Mouse (Mus musculus) midbrain, embryonic 11.5 days (tissue): ENCODE results near the gene Cyp1a2. TPM values are rescaled to one million over a fixed set of nuclear protein-coding genes. Genes with fewer than 3 reads are reported as not detected.
"Not testable (repeated sequence)": the region's sequence is repeated elsewhere in the genome, so short reads cannot be mapped to it uniquely, and the experiment has no call there.

Experiments
- ATAC-seq: fragments of 200-750 bp; cut with Nextera tagmentation; 2 replicates; pipeline ENCODE4 v1.8.0; 2017; ENCODE audit warnings: moderate TSS enrichment, moderate library complexity; ENCODE audit not compliant: low FRiP score
- DNase-seq: peaks from one replicate; pipeline ENCODE4 v3.0.0; 2015; ENCODE audit warnings: low spot score; ENCODE audit errors: missing footprints
- H3K27ac ChIP-seq: fragments of 300-500 bp; sonication (generic); 2 replicates; pipeline ENCODE4 v1.5.1; 2014; ENCODE audit warnings: low read depth, low read length
- H3K27me3 ChIP-seq: fragments of 300-500 bp; sonication (generic); 2 replicates; pipeline ENCODE4 v1.6.1; 2014; ENCODE audit warnings: mild to moderate bottlenecking, low read length, moderate library complexity, mixed read lengths; ENCODE audit not compliant: control insufficient read depth, insufficient read depth
- H3K36me3 ChIP-seq: fragments of 300-500 bp; sonication (generic); 2 replicates; pipeline ENCODE4 v1.6.1; 2014; ENCODE audit warnings: mild to moderate bottlenecking, low read length, moderate library complexity, mixed read lengths; ENCODE audit not compliant: control insufficient read depth, insufficient read depth
- H3K4me1 ChIP-seq: fragments of 300-500 bp; sonication (generic); 2 replicates; pipeline ENCODE4 v1.6.1; 2014; ENCODE audit warnings: low read length; ENCODE audit not compliant: control insufficient read depth, insufficient read depth
- H3K4me2 ChIP-seq: fragments of 300-500 bp; sonication (generic); 2 replicates; pipeline ENCODE4 v1.6.1; 2014; ENCODE audit warnings: mild to moderate bottlenecking, moderate library complexity
- H3K4me3 ChIP-seq: fragments of 300-500 bp; sonication (generic); 2 replicates; pipeline ENCODE4 v1.5.1; 2014; ENCODE audit warnings: low read depth, low read length
- H3K9ac ChIP-seq: fragments of 300-500 bp; sonication (generic); 2 replicates; pipeline ENCODE4 v1.6.1; 2014; ENCODE audit warnings: low read length
- H3K9me3 ChIP-seq: fragments of 300-500 bp; sonication (generic); 2 replicates; pipeline ENCODE4 v1.6.1; 2016; ENCODE audit warnings: low read length; ENCODE audit not compliant: control insufficient read depth
- WGBS: fragments of 180-500 bp; shearing (Covaris S2); extraction: QIAGEN DNeasy Blood & Tissue Kit; methylation state at CpG from one replicate; pipeline ENCODE4 v1.1.7; 2014; 5-methylcytosine and 5-hydroxymethylcytosine counted together
- polyA plus RNA-seq: library from polyadenylated mRNA; unstranded; fragments of >200 nt; fragmentation: Nextera tagmentation; extraction: Ambion mirVana; gene quantifications from 2 replicates; pipeline ENCODE4 v1.2.1, GENCODE M21; 2014

Cyp1a2 gene
- polyA plus RNA-seq, 1 experiment from 2014 or later = not detected

DNA sequence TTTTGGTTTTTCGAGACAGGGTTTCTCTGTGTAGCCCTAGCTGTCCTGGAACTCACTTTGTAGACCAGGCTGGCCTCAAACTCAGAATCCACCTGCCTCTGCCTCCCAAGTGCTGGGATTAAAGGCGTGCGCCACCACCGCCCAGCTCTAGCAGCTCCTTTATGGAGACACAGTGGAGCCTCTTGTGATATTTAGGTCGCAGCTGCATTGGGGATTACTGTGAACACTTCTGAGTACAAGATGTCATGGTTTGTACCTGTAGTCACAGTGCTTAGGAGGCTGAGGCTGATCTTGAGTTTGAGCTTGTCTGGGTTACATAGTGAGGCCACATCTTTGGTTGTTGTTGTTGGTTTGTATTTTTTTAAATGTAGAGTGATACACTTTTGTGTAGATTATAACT, 26.7 kb upstream of the Cyp1a2 start:
- H3K4me2 ChIP-seq, H3K4me1 ChIP-seq, ATAC-seq, H3K27me3 ChIP-seq, H3K9ac ChIP-seq, H3K4me3 ChIP-seq, H3K36me3 ChIP-seq, H3K9me3 ChIP-seq, DNase-seq, H3K27ac ChIP-seq: not testable (repeated sequence)
- WGBS = 91% methylated on average over 4 of the region's 5 CpGs

DNA sequence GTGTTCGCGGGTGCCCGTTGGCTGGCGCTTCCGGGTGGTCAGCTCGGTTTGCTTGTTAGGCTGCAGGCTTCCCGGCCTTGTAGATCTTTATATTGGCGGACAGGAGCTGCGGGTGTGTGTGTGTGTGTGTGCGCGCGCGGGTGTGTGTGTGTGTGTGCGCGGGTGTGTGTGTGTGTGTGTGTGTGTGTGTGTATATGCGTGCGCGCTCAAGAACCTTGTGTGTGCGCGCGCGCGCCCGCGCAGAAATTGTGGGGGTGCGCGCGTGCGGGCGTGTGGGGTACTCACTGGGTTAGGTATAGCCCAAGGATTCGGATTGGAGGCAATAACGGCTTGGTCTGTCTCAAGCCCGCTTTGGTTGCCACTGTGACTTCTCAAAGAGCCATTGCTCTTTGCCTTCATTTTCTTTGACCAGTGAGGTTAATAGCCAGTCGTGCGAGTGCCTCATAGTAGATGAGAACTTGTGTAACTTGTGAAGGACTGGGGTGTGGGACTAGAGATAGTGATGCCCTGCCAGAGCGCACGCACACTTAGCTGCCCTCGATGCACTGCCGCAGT, 25.3 kb upstream of the Cyp1a2 start:
- DNase-seq = no peak
- ATAC-seq = peak; percentile 59
- no peaks in the 10 kb centered on the region; the same call in 1 of the 2 replicates for H3K36me3 ChIP-seq
- H3K9me3 ChIP-seq = no peaks in the 10 kb centered on the region
- H3K27ac ChIP-seq = no peak overlapping the region
- H3K4me1 ChIP-seq = peaks cover 7% of the 10 kb centered on the region
- H3K9ac ChIP-seq = peak overlapping the region; percentile 77
- H3K27me3 ChIP-seq = no peaks in the 10 kb centered on the region
- WGBS = 4% methylated on average over 39 of the region's 39 CpGs
- H3K4me2 ChIP-seq = peak overlapping the region; percentile 73
- H3K4me3 ChIP-seq = peak overlapping the region; percentile 75

DNA sequence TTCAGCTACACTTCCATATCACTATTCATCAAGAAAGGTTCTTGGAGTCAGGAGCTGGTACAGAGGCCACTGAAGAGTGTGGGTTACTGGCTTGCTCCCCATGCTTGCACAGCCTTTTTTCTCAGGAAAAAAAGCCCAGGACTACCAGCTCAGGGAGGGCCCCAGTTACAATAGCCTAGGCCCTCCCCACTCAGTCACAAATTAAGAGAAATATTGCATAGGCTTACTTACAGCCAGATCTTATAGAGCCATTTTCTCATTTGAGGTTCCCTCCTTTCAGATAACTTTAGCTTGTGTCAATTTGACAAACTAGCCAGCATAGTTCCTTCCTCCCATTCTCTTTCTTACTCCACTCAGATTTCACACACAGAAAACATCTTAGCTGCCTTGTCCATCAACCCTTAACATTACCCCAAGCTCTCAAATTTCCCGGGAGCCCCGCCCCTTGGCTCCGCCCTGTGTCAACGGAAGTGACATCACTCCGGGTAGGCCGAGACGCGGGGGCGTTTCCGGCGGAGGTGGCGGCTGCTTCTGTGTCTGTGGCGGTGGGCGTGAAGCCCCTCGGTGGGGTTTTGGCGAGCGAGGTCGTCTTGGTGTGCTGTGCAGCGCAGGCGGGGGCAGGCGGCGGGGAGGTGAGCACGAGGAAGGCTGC, 24.7 kb upstream of the Cyp1a2 start, which contains the start of gene Edc3:
Edc3 (plus strand) TSS at position 473 of the 652 bp plus-strand sequence.
- Histone ChIP-seq H3K9ac (peak within 1 kb of the TSS; percentile 77), H3K4me2 (peak within 1 kb of the TSS; percentile 73), H3K36me3 (no peaks in the 10 kb centered on the region; the same call in 1 of the 2 replicates), H3K27me3 (no peaks in the 10 kb centered on the region), H3K4me1 (peaks cover 7% of the 10 kb centered on the region), H3K27ac (no peak within 1 kb of the TSS), H3K9me3 (no peaks in the 10 kb centered on the region), H3K4me3 (peak within 1 kb of the TSS; percentile 75)
- WGBS = under 1% methylated on average over 23 of the region's 23 CpGs
- DNase-seq (peak; percentile 99), ATAC-seq (peak; percentile 93)

DNA sequence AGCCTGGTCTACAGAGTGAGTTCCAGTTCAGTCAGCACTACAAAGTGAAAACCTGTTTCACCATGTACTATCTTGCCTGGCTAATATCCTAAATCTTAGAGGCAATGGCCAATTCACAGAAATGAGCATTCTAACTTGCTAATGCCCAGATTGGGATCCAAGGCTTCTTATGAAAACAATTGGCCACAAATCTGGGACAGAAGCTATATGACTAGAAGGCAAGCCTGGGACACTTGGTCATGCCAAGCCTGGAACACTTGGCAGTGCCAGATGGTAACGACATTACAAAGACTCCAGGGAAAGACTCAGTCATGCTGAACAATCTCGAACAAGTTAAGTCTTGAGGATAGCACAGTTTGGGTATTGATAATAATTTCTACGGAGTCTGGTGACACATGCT, 23.0 kb upstream of the Cyp1a2 start:
- Histone ChIP-seq H3K9me3 (no peaks in the 10 kb centered on the region), H3K27ac (no peak overlapping the region), H3K36me3 (no peaks in the 10 kb centered on the region), H3K4me1 (peaks cover 7% of the 10 kb centered on the region), H3K4me3 (no peak overlapping the region), H3K27me3 (no peaks in the 10 kb centered on the region), H3K4me2 (no peak overlapping the region), H3K9ac (no peak overlapping the region)
- no peak for DNase-seq
- no peak for ATAC-seq
- WGBS = 94% methylated on average over 3 of the region's 3 CpGs

DNA sequence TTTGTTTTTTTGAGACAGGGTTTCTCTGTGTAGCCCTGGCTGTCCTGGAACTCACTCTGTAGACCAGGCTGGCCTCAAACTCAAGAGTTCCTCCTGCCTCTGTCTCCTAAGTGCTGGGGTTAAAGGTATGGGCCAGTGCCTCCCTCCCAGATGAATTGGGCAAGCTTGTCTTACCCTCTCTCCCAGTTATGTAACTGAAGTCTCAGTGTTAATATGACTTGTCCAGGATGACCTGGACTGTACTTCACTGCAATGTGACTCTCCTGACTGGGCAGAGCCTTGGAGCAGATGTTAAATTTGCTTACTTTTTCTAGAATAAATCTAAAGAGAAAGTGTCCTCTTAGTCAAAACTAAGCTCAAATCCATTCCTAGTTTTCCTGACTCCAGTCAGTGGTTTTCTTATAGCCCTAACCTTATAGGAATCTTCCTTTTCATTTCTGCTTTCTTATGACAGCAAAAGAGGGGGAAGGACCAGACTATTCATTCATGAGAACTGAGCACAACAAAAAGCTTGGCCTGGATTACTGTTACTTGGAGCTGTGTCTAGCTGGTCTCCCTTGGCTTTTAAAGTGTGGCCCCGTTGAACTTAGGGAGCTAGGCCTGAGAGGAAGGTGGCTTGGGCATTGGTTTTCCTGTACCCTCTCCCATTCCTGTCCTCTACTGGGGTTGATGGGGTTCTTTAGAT, 15.1 kb upstream of the Cyp1a2 start:
- Histone ChIP-seq H3K27ac (no peak overlapping the region), H3K4me1 (peaks cover 6% of the 10 kb centered on the region), H3K4me3 (no peak overlapping the region), H3K9ac (no peak overlapping the region), H3K9me3 (no peaks in the 10 kb centered on the region), H3K36me3 (no peaks in the 10 kb centered on the region), H3K4me2 (no peak overlapping the region), H3K27me3 (peaks cover 21% of the 10 kb centered on the region)
- no peak for DNase-seq
- 77% methylated on average over 1 of the region's 1 CpGs for WGBS
- ATAC-seq = no peak

DNA sequence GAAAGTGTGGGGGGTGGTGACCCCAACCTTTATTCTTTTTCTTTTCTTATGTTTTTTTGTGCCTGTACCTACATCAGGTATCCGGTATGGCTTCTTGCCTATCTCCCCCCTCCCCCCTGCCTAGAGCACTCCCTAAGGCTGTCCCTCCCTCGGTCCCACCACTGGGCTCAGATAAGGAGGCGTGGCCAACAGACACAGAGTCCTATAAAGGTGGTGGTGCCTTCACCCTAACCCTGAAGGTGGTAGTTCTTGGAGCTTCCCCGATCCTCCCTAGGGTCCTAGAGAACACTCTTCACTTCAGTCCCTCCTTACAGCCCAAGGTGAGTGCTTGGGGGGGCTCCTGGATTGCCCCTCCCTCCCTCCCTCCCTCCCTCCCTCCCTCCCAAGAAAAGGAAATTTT, 13.9 kb upstream of the Cyp1a2 start:
- DNase-seq (no peak), ATAC-seq (no peak)
- WGBS = 18% methylated on average over 4 of the region's 4 CpGs
- Histone ChIP-seq H3K4me3 (no peak overlapping the region), H3K4me2 (no peak overlapping the region), H3K36me3 (no peaks in the 10 kb centered on the region), H3K4me1 (peaks cover 6% of the 10 kb centered on the region), H3K27me3 (peaks cover 21% of the 10 kb centered on the region), H3K9me3 (no peaks in the 10 kb centered on the region), H3K27ac (no peak overlapping the region), H3K9ac (no peak overlapping the region)

DNA sequence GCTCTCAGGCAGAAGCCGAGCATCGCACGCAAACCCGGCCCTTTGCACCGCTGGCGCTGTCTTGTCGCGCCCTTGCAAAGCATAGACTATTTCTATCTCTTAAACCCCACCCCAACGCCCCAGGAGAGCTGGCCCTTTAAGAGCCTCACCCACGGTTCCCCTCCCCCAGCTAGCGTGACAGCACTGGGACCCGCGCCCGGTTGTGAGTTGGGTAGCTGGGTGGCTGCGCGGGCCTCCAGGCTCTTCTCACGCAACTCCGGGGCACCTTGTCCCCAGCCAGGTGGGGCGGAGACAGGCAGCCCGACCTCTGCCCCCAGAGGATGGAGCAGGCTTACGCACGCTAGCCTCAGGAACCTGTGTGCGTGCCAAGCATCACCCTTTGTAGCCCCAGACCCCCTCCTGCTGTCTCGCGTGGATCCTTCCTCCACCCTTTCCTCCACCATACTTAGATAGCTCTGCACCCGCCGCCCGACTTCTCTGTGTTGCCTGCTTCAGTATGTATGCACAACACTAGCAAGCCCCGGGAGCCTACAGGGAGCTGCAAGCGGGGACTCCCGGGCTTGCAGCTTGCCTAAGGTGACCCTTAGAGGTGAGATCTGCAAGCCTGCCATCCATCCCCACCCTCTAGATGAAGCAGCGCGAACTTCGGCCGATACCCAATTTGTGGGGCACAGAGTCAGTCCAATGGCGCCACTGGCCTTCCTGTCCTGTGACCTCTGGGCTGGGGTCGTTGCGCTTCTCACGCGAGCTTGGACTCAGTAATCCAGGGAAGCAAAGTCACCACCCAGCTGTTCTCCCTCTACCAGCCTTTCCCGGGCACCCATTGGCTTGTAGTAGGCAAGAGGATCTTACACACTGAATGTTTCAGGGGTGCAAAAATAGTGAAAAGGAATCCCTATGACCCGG, 13.1 kb upstream of the Cyp1a2 start:
- Histone ChIP-seq H3K27ac (no peak overlapping the region), H3K4me3 (peak overlapping the region; percentile 37), H3K36me3 (no peaks in the 10 kb centered on the region), H3K9ac (peak overlapping the region; percentile 54), H3K4me2 (peak overlapping the region; percentile 72), H3K9me3 (no peaks in the 10 kb centered on the region), H3K4me1 (peaks cover 6% of the 10 kb centered on the region), H3K27me3 (peaks cover 21% of the 10 kb centered on the region)
- DNase-seq = peak; percentile 91
- ATAC-seq = no peak
- WGBS = under 1% methylated on average over 42 of the region's 42 CpGs

DNA sequence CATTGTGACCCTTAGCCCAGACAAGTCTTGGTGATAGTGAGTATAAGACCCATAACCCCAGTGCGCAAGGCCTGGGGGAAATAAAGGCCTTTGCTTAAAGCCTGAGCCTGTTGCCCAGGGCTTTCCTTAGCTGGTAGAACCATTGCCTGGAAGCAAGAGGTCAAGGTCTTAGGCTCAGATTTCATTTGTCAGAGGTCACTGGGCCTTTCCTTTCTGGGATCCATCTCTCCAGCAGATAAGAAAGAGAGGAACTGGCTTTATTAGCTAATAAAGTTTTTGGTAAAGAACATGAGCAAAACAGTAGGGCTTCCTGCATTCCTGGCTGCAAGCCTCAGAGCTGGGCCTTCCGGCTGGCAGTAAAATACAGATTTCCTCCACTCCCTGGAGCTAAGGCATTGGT, 10.6 kb upstream of the Cyp1a2 start:
- 91% methylated on average over 2 of the region's 2 CpGs for WGBS
- no peak overlapping the region for H3K27ac ChIP-seq
- no peak for ATAC-seq
- H3K4me2 ChIP-seq = no peak overlapping the region
- no peaks in the 10 kb centered on the region for H3K36me3 ChIP-seq
- no peak overlapping the region for H3K4me3 ChIP-seq
- peaks cover 6% of the 10 kb centered on the region for H3K4me1 ChIP-seq
- peaks cover 21% of the 10 kb centered on the region for H3K27me3 ChIP-seq
- H3K9ac ChIP-seq = no peak overlapping the region
- DNase-seq = no peak
- no peaks in the 10 kb centered on the region for H3K9me3 ChIP-seq
